ENCODE assay signal across 8 mouse cellular contexts in the genomic region with DNA sequence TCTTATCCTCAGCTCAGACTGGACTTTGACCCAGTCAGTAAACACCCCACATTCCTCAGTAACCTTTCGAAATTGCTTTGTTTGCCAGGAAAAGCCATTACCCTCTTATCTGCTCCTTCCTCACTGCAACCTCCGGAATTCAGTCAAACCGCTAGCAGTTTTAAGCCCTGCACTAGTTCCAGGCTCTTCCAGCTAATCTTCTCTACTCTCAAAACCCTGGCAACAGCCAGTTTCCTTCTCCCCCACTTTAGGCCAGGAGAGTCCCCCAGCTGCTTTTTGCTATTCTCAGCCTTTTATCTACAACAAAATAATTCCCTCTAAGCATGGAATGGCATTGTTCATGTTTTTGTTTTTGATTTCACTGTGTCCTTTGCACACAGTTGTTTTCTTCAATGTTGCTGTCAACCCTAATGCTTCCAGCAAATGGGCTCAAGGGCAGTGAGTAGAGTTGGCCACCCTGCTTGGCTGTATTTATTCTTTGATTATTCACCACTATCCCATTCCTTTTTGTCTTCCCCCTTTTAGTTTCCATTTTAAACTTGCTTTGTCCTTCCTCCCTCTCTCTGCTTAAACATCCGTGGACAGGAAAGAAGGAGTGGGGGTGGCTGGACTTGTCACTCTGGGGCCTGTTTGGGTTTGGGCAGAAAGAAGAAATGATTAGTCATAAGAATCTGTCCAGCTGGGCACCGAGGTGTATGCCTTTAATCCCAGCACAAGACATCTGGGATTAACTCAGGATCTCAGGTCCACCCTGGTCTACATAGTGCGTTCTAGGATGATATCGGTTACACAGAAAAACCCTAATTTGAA.
DNase-seq lines count a peak whose midpoint lies in the region; ATAC-seq lines count a peak whose summit lies in the region.

No protein-coding gene starts in this region.

- DNase-seq in heart, adult 18-20 months = peak; percentile 36 to 43
- DNase-seq in heart, postnatal 25 days (ENCODE audit: low spot score) = no peak
- DNase-seq in adipocyte (ENCODE audit: low spot score) = peak; percentile 70
- peak; percentile 54 for DNase-seq in lung, postnatal 36 days
- no peak for DNase-seq in cerebellum, adult 11 months
- DNase-seq in urinary bladder, adult 2 months (ENCODE audit: low spot score) = no peak
- no peak for DNase-seq in thymus, postnatal 36 days

- WGBS in heart, embryonic 13.5 days = 35% methylated on average over 7 of the region's 7 CpGs

- no peaks in the 10 kb centered on the region for H3K9me3 ChIP-seq in heart, embryonic 13.5 days

- H3K27me3 ChIP-seq in heart, embryonic 13.5 days (replicated peaks) = no peaks in the 10 kb centered on the region

- H3K36me3 ChIP-seq in heart, embryonic 13.5 days = peaks cover 4% of the 10 kb centered on the region; the same call in 1 of the 2 replicates

- H3K4me1 ChIP-seq in heart, embryonic 13.5 days = peaks cover 26% of the 10 kb centered on the region

- no peak overlapping the region for H3K4me2 ChIP-seq in heart, embryonic 13.5 days

- no peak overlapping the region for H3K4me3 ChIP-seq in heart, embryonic 13.5 days

- H3K9ac ChIP-seq in heart, embryonic 13.5 days = no peak overlapping the region

- peak overlapping the region; percentile 77 for H3K27ac ChIP-seq in heart, embryonic 13.5 days (replicated peaks)

- intact Hi-C loops in heart, postnatal 25 days (cut with DNase I) = no loop called here

- no peak for ATAC-seq in heart, embryonic 13.5 days (ENCODE audit: extremely low read depth, insufficient number of reproducible peaks, low FRiP score, low TSS enrichment)

Comparison
In these comparisons a context has a peak if more than half of its experiments do, and no peak if none do; other contexts are left out.
1. DNase-seq: peak in heart, adult 18-20 months (2 of 2), adipocyte (single experiment) and lung, postnatal 36 days (single experiment); none in heart, postnatal 25 days (single experiment), cerebellum, adult 11 months (single experiment), urinary bladder, adult 2 months (single experiment) and thymus, postnatal 36 days (0 of 2).